Mouse (Mus musculus) E14TG2a.4 (cell line): ENCODE measurements around the gene Fam228a.
"Not testable (repeated sequence)": the region's sequence is repeated elsewhere in the genome, so short reads cannot be mapped to it uniquely, and the experiment has no call there.

Source experiments
- H3K27me3 ChIP-seq: 2 replicates; pipeline ENCODE4 v1.6.1; 2014; ENCODE audit warnings: low read length, control low read depth; ENCODE audit not compliant: insufficient read depth
- H3K36me3 ChIP-seq: 2 replicates; pipeline ENCODE4 v1.6.1; 2014; ENCODE audit warnings: low read length, control low read depth; ENCODE audit not compliant: insufficient read depth
- H3K4me1 ChIP-seq: replicated peaks from 2 replicates; pipeline ENCODE4 v1.6.1; 2014; ENCODE audit warnings: low read depth, low read length, control low read depth
- H3K4me3 ChIP-seq: replicated peaks from 2 replicates; pipeline ENCODE4 v1.5.1; 2014; ENCODE audit warnings: mild to moderate bottlenecking, low read length
- H3K9me3 ChIP-seq: 2 replicates; pipeline ENCODE4 v1.6.1; 2014; ENCODE audit warnings: low read length, control low read depth
- CTCF ChIP-seq: conservative IDR thresholded peaks from 2 replicates; pipeline ENCODE4 v1.5.1; 2014; ENCODE audit warnings: low read length
- NANOG ChIP-seq: IDR thresholded peaks from 2 replicates; pipeline ENCODE4 v1.6.1; 2014; ENCODE audit warnings: borderline replicate concordance, low read length, mixed read lengths
- POU5F1 ChIP-seq: IDR thresholded peaks from 2 replicates; pipeline ENCODE4 v1.6.1; 2014; ENCODE audit warnings: low read length, borderline replicate concordance

The Fam228a gene

DNA sequence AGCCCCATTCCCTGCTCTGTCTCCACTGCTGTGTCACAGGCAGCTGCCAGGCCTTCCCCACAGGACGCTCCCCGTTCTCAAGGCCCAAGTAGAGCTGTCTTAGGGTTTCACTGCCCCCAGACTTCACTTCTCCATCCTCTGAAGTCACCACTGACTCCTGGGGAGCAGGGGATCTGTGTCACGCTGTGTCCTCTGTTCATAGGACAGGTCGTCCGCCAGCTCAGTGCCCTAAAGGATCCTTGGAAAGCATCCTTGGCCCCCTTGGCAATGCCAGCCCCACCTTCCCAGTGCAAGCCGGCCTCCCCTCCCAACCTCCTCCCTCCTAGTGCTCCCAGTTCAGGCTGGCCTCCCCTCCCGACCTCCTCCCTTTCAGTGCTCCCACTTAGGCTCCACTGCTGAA is 28.3 kb downstream of the Fam228a start:
- peaks cover 53% of the 10 kb centered on the region for H3K36me3 ChIP-seq
- H3K27me3 ChIP-seq: no peaks in the 10 kb centered on the region
- H3K9me3 ChIP-seq: no peaks in the 10 kb centered on the region
- H3K4me1 ChIP-seq: peaks cover 13% of the 10 kb centered on the region
- TF ChIP-seq NANOG: no peak
- H3K4me3 ChIP-seq: no peak overlapping the region

DNA sequence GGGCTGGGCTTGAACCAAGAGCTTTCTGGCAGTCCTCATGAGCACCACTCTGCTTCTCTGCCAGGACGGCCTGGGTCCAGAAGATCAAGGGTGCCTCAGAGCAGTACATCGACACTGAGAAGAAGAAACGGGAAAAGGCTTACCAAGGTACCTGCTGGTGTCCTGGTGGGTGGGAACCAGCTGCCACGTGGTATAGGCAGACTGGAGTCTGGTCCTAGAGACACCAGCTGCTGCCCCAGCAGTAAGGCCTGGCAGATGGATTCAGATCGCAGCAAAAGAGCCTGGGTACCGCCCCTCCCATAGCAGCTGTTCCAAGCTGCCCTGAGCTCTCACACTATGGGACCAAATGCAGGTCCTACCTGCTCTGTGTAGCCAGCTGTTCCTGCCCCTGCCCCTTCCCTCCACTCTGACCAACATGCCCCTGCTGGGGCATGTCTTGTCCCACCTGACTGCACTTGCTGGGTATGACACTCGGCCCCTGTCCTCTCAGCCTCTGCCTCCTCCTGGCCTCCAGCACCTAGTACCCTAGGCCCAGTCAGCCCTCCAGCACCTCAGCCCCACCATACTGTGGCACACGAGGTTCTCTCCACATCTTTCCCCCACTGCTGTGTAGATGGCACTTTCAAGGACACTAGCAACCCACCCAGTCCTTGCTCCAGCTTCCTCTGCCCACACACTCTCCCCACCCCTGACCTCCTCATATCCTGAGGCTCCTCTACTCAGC is 29.2 kb downstream of the Fam228a start:
- Histone ChIP-seq H3K9me3 (no peaks in the 10 kb centered on the region), H3K4me1 (peaks cover 13% of the 10 kb centered on the region), H3K27me3 (no peaks in the 10 kb centered on the region), H3K4me3 (no peak overlapping the region), H3K36me3 (peaks cover 53% of the 10 kb centered on the region)
- TF ChIP-seq CTCF (no peak), POU5F1 (no peak)

GRCm38 (mm10) chr12:4708296-4708695 is 29.9 kb downstream of the Fam228a start:
- Histone ChIP-seq H3K4me3 (no peak overlapping the region), H3K27me3 (no peaks in the 10 kb centered on the region), H3K36me3 (peaks cover 53% of the 10 kb centered on the region), H3K9me3 (no peaks in the 10 kb centered on the region), H3K4me1 (peaks cover 13% of the 10 kb centered on the region)
- TF ChIP-seq NANOG: no peak
- no peak for TF ChIP-seq CTCF
- TF ChIP-seq POU5F1: no peak

DNA sequence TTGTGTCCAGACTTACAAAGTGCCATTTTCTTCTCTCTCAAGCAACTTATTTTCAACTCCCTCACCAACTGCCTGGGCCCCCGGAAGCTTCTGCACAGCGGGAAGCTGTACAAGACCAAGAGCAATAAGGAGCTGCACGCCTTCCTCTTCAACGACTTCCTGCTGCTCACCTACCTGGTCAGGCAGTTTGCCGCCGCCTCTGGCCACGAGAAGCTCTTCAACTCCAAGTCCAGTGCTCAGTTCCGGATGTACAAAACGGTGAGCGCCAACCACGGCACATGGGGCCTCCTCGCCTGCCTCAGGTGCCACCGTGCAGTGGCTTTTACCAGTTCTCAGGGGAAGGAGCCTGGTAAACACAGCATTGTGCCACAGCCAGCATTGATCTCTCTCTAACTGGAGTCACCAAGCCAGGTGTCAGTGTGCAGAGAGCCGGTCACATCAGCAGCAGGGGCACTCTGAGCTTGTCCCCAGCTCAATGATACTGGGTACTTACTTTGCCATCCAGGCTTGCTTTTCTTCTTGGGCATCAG is 30.7 kb downstream of the Fam228a start:
- no peak overlapping the region for H3K4me3 ChIP-seq
- H3K4me1 ChIP-seq: peaks cover 13% of the 10 kb centered on the region
- no peaks in the 10 kb centered on the region for H3K9me3 ChIP-seq
- H3K27me3 ChIP-seq: no peaks in the 10 kb centered on the region
- TF ChIP-seq CTCF: no peak
- no peak for TF ChIP-seq NANOG
- no peak for TF ChIP-seq POU5F1
- H3K36me3 ChIP-seq: peaks cover 47% of the 10 kb centered on the region

- TF ChIP-seq NANOG (no peak), CTCF (no peak), POU5F1 (no peak)
Observed at GRCm38 (mm10) chr12:4706901-4707300, 31.3 kb downstream of the Fam228a start.

GRCm38 (mm10) chr12:4706175-4706574 is 32.1 kb downstream of the Fam228a start:
- Histone ChIP-seq H3K4me1 (peaks cover 24% of the 10 kb centered on the region), H3K36me3 (peaks cover 38% of the 10 kb centered on the region), H3K27me3 (no peaks in the 10 kb centered on the region), H3K4me3 (no peak overlapping the region), H3K9me3 (no peaks in the 10 kb centered on the region)
- TF ChIP-seq CTCF (no peak), NANOG (no peak), POU5F1 (no peak)

More at GRCm38 (mm10) chr12:4706901-4707300, 31.3 kb downstream of the Fam228a start:
- no peaks in the 10 kb centered on the region for H3K9me3 ChIP-seq
- H3K4me1 ChIP-seq: peaks cover 19% of the 10 kb centered on the region
- H3K27me3 ChIP-seq: no peaks in the 10 kb centered on the region
- H3K4me3 ChIP-seq: no peak overlapping the region
- H3K36me3 ChIP-seq: peaks cover 41% of the 10 kb centered on the region

- H3K4me3 ChIP-seq, H3K27me3 ChIP-seq, H3K9me3 ChIP-seq: not testable (repeated sequence)
- Histone ChIP-seq H3K36me3 (peaks cover 38% of the 10 kb centered on the region), H3K4me1 (peaks cover 29% of the 10 kb centered on the region)
Observed at GRCm38 (mm10) chr12:4705626-4706025, 32.6 kb downstream of the Fam228a start.

GRCm38 (mm10) chr12:4694534-4694933 is 43.7 kb downstream of the Fam228a start:
- Histone ChIP-seq H3K36me3 (peaks cover 21% of the 10 kb centered on the region), H3K27me3 (no peaks in the 10 kb centered on the region), H3K4me1 (peaks cover 9% of the 10 kb centered on the region), H3K9me3 (no peaks in the 10 kb centered on the region), H3K4me3 (no peak overlapping the region)
- TF ChIP-seq CTCF (no peak), NANOG (no peak), POU5F1 (no peak)

DNA sequence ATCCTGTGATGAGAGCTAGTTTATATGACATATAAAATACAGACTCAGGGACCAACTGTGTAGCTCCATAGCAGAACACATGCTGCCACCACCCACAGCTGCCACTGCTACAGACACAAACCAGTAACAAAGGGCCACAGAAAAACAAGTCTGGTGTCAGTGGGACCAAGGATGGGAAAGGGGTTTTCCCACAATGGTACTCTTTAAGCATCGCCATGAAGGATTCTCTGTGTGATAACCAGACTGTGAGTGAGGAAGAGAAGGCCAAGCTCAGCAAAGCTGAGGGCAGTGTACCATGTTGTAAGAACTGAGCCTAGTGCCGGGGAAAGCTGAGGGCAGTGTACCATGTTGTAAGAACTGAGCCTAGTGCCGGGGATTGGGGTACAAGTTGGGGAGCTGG is 47.0 kb downstream of the Fam228a start:
- Histone ChIP-seq H3K4me3 (no peak overlapping the region), H3K9me3 (no peaks in the 10 kb centered on the region), H3K36me3 (no peaks in the 10 kb centered on the region), H3K27me3 (no peaks in the 10 kb centered on the region), H3K4me1 (no peaks in the 10 kb centered on the region)
- TF ChIP-seq POU5F1 (no peak), CTCF (no peak)

DNA sequence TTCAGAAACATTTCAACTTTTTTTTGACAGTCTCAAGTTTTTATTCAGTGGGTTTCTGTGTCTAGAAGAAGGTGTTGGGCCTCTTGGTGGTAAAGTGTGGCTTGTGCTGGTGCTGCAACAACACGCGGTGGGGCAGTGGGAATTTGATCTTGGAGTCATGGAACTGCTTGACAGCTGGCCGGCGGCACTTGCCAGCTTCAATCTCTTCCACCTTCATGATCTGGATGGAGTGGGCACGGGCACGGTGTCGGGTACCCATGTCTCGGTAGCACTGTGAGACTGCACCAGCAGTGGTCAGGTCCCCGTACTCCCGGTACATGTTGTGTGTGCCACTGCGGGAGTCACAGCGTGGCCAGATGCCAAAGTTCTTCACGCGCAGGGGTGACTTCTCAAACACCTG is 48.9 kb downstream of the Fam228a start:
- no peaks in the 10 kb centered on the region for H3K4me1 ChIP-seq
- H3K4me3 ChIP-seq: no peak overlapping the region
- no peaks in the 10 kb centered on the region for H3K36me3 ChIP-seq
- H3K9me3 ChIP-seq: no peaks in the 10 kb centered on the region
- TF ChIP-seq POU5F1: no peak
- no peak for TF ChIP-seq NANOG
- TF ChIP-seq CTCF: no peak
- H3K27me3 ChIP-seq: no peaks in the 10 kb centered on the region
